Mouse (Mus musculus): Measurements from ENCODE around the gene Gpr179. TPM values are rescaled to one million over a fixed set of nuclear protein-coding genes. Genes with fewer than 3 reads are reported as not detected.
A peak's percentile ranks its signal among the peaks of the same experiment; 100 is the strongest.
"Not testable (repeated sequence)": the region's sequence is repeated elsewhere in the genome, so short reads cannot be mapped to it uniquely, and the experiment has no call there.

The Gpr179 gene
- polyA plus RNA-seq, 1 experiment from 2014 or later: 0.13 TPM

DNA sequence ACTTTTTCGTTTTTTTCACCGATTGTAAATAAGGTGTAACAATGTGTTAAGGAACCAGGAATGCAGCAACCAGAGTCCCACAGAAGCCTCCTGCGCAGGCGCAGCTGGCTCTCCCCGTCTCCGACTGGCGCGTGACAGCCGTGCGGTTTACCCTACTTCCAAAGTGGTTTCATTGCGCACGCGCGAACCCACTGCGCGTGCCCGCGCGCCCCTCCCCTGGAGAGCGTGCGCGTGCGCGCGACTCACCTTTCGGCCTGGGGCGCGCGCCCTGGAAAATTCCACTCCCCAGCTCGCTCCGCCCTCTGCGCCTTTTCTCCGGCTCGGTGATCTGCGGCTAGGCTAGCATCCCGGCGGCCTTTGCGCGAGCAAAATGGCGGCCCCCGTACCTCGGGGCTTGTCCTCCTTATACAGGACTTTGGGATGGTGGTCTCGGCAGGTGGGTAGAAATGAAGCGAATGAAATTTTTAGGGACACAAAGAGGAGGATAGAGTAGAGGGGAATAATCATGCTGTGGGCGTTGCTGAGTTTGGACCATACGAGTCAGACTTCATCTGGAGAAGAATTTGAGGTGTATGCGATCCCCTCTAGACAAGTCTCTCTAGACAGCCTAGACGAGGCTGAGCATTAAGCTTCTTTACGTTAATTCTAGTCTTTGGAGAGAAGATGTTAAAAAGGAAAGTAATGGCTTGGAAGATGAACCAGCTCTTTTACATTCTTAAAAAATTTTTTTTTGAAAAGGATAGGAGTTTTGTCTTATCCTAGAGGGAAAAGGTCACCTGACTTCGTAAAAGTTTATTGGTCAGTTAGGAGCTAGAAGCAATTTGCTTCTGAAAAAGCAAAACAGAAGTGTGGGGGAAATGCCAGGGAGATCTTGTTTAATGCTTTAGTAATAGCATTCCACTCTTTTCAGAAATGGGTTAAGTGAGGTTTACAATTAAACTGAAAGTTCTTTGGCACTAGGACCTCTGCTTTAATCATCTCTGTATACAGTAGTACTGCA is 36.1 kb downstream of the Gpr179 start, which contains the start of gene Mrpl45:
Gene Mrpl45 (plus strand): TSS at position 213 of the 1,000 bp plus-strand sequence.
- peak within 1 kb of the TSS; percentile 51 for H3K4me2 ChIP-seq (ENCODE audit: low read depth, low read length)
- no peaks in the 10 kb centered on the region for H3K36me3 ChIP-seq (ENCODE audit: control insufficient read depth, insufficient read depth, low read length)
- H3K9me3 ChIP-seq (ENCODE audit: control insufficient read depth, low read length): no peaks in the 10 kb centered on the region
- H3K9ac ChIP-seq (ENCODE audit: low read depth, low read length): peak within 1 kb of the TSS; percentile 70
- under 1% methylated on average over 49 of the region's 50 CpGs for WGBS
- ATAC-seq: peak; percentile 94
- peaks cover 8% of the 10 kb centered on the region for H3K4me1 ChIP-seq (ENCODE audit: control insufficient read depth, insufficient read depth, low read length)
- no peaks in the 10 kb centered on the region for H3K27me3 ChIP-seq (replicated peaks; ENCODE audit: control insufficient read depth, insufficient read depth, low read length)
- peak within 1 kb of the TSS; percentile 46 for H3K27ac ChIP-seq (ENCODE audit: low read length)
- H3K4me3 ChIP-seq (ENCODE audit: low read length): peak within 1 kb of the TSS; percentile 66

- H3K36me3 ChIP-seq (ENCODE audit: control insufficient read depth, insufficient read depth, low read length): no peaks in the 10 kb centered on the region
- H3K9me3 ChIP-seq (ENCODE audit: control insufficient read depth, low read length): no peaks in the 10 kb centered on the region
- 45% methylated on average over 8 of the region's 8 CpGs for WGBS
- peak overlapping the region; percentile 35 for H3K4me2 ChIP-seq (ENCODE audit: low read depth, low read length)
- H3K27me3 ChIP-seq (replicated peaks; ENCODE audit: control insufficient read depth, insufficient read depth, low read length): no peaks in the 10 kb centered on the region
- no peak; the same call in 1 of the 2 replicates for ATAC-seq
- peak overlapping the region; percentile 6; the same call in 1 of the 2 replicates for H3K4me3 ChIP-seq (ENCODE audit: low read length)
- H3K27ac ChIP-seq (ENCODE audit: low read length): 0 out of 2 replicates have a peak overlapping the region, but pooled peaks have one; percentile 6
- peaks cover 13% of the 10 kb centered on the region for H3K4me1 ChIP-seq (ENCODE audit: control insufficient read depth, insufficient read depth, low read length)
- no peak overlapping the region; the same call in 1 of the 2 replicates for H3K9ac ChIP-seq (ENCODE audit: low read depth, low read length)
Observed at GRCm38 (mm10) chr11:97314751-97315503, 37.0 kb downstream of the Gpr179 start.

GRCm38 (mm10) chr11:97314110-97314509 is 37.8 kb downstream of the Gpr179 start:
- no peak overlapping the region for H3K4me2 ChIP-seq (ENCODE audit: low read depth, low read length)
- H3K27me3 ChIP-seq (replicated peaks; ENCODE audit: control insufficient read depth, insufficient read depth, low read length): no peaks in the 10 kb centered on the region
- ATAC-seq: no peak
- no peaks in the 10 kb centered on the region for H3K9me3 ChIP-seq (ENCODE audit: control insufficient read depth, low read length)
- H3K4me3 ChIP-seq (ENCODE audit: low read length): no peak overlapping the region
- H3K27ac ChIP-seq (ENCODE audit: low read length): no peak overlapping the region
- no peaks in the 10 kb centered on the region for H3K36me3 ChIP-seq (ENCODE audit: control insufficient read depth, insufficient read depth, low read length)
- H3K4me1 ChIP-seq (ENCODE audit: control insufficient read depth, insufficient read depth, low read length): peaks cover 20% of the 10 kb centered on the region
- WGBS: 94% methylated on average over 3 of the region's 3 CpGs
- no peak overlapping the region for H3K9ac ChIP-seq (ENCODE audit: low read depth, low read length)

GRCm38 (mm10) chr11:97312871-97313270 is 39.0 kb downstream of the Gpr179 start:
- H3K4me2 ChIP-seq (ENCODE audit: low read depth, low read length); H3K9ac ChIP-seq (ENCODE audit: low read depth, low read length); ATAC-seq; H3K4me3 ChIP-seq (ENCODE audit: low read length); H3K27ac ChIP-seq (ENCODE audit: low read length); H3K27me3 ChIP-seq (replicated peaks; ENCODE audit: control insufficient read depth, insufficient read depth, low read length); H3K9me3 ChIP-seq (ENCODE audit: control insufficient read depth, low read length); H3K36me3 ChIP-seq (ENCODE audit: control insufficient read depth, insufficient read depth, low read length): not testable (repeated sequence)
- WGBS: 69% methylated on average over 1 of the region's 1 CpGs
- H3K4me1 ChIP-seq (ENCODE audit: control insufficient read depth, insufficient read depth, low read length): peaks cover 20% of the 10 kb centered on the region

GRCm38 (mm10) chr11:97310895-97311631 is 40.8 kb downstream of the Gpr179 start:
- Histone ChIP-seq H3K27me3 (replicated peaks; ENCODE audit: control insufficient read depth, insufficient read depth, low read length) (no peaks in the 10 kb centered on the region), H3K9ac (ENCODE audit: low read depth, low read length) (peak overlapping the region; percentile 63), H3K4me2 (ENCODE audit: low read depth, low read length) (peak overlapping the region; percentile 91), H3K4me3 (ENCODE audit: low read length) (peak overlapping the region; percentile 27), H3K9me3 (ENCODE audit: control insufficient read depth, low read length) (no peaks in the 10 kb centered on the region), H3K4me1 (ENCODE audit: control insufficient read depth, insufficient read depth, low read length) (peaks cover 15% of the 10 kb centered on the region), H3K27ac (ENCODE audit: low read length) (peak overlapping the region; percentile 75), H3K36me3 (ENCODE audit: control insufficient read depth, insufficient read depth, low read length) (no peaks in the 10 kb centered on the region)
- 6% methylated on average over 18 of the region's 18 CpGs for WGBS
- no peak for ATAC-seq

- Histone ChIP-seq H3K27ac (ENCODE audit: low read length) (peak overlapping the region; percentile 90), H3K4me3 (ENCODE audit: low read length) (peak overlapping the region; percentile 54), H3K4me2 (ENCODE audit: low read depth, low read length) (peak overlapping the region; percentile 91), H3K9ac (ENCODE audit: low read depth, low read length) (peak overlapping the region; percentile 74), H3K27me3 (replicated peaks; ENCODE audit: control insufficient read depth, insufficient read depth, low read length) (no peaks in the 10 kb centered on the region), H3K36me3 (ENCODE audit: control insufficient read depth, insufficient read depth, low read length) (no peaks in the 10 kb centered on the region), H3K9me3 (ENCODE audit: control insufficient read depth, low read length) (no peaks in the 10 kb centered on the region), H3K4me1 (ENCODE audit: control insufficient read depth, insufficient read depth, low read length) (peaks cover 15% of the 10 kb centered on the region)
- peak; percentile 67 for ATAC-seq
- 1% methylated on average over 25 of the region's 25 CpGs for WGBS
Observed at GRCm38 (mm10) chr11:97309911-97310571, 41.8 kb downstream of the Gpr179 start.

DNA sequence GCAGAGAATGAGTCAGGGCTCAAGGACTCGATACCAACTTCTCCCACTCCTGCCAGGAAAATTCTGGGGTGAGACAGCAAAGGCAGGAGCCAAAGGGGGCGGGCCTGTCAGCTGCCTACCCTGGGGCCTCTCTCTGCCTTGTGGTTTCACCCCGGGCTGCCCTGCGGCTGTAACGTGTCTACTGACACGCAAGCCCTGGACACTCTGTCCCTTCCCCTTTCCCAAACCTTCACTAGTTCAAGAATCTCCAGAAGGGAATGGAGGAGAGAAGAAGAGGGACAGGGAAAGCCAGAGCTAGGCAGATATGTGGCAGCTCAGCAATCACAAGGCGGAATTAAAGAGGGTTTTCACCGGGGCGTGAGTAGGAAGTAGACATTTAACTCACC is 42.4 kb downstream of the Gpr179 start:
- peak overlapping the region; percentile 54 for H3K4me3 ChIP-seq (ENCODE audit: low read length)
- 3% methylated on average over 9 of the region's 9 CpGs for WGBS
- no peaks in the 10 kb centered on the region for H3K27me3 ChIP-seq (replicated peaks; ENCODE audit: control insufficient read depth, insufficient read depth, low read length)

GRCm38 (mm10) chr11:97308806-97309450 is 42.9 kb downstream of the Gpr179 start:
- Histone ChIP-seq H3K9ac (ENCODE audit: low read depth, low read length) (peak overlapping the region; percentile 74), H3K4me1 (ENCODE audit: control insufficient read depth, insufficient read depth, low read length) (peaks cover 15% of the 10 kb centered on the region), H3K36me3 (ENCODE audit: control insufficient read depth, insufficient read depth, low read length) (no peaks in the 10 kb centered on the region), H3K9me3 (ENCODE audit: control insufficient read depth, low read length) (no peaks in the 10 kb centered on the region), H3K4me3 (ENCODE audit: low read length) (peak overlapping the region; percentile 54), H3K27me3 (replicated peaks; ENCODE audit: control insufficient read depth, insufficient read depth, low read length) (no peaks in the 10 kb centered on the region), H3K4me2 (ENCODE audit: low read depth, low read length) (peak overlapping the region; percentile 91), H3K27ac (ENCODE audit: low read length) (peak overlapping the region; percentile 90)
- 33% methylated on average over 3 of the region's 3 CpGs for WGBS
- no peak for ATAC-seq

More for the DNA sequence above, 42.4 kb downstream of the Gpr179 start:
- ATAC-seq: peak; percentile 83
- Histone ChIP-seq H3K4me2 (ENCODE audit: low read depth, low read length) (peak overlapping the region; percentile 91), H3K27ac (ENCODE audit: low read length) (peak overlapping the region; percentile 90), H3K9me3 (ENCODE audit: control insufficient read depth, low read length) (no peaks in the 10 kb centered on the region), H3K36me3 (ENCODE audit: control insufficient read depth, insufficient read depth, low read length) (no peaks in the 10 kb centered on the region), H3K4me1 (ENCODE audit: control insufficient read depth, insufficient read depth, low read length) (peaks cover 15% of the 10 kb centered on the region), H3K9ac (ENCODE audit: low read depth, low read length) (peak overlapping the region; percentile 74)

Data from intestine, embryonic 16.5 days (tissue).